Mouse (Mus musculus): Measurements from ENCODE around the gene Calhm5.

- TF ChIP-seq CTCF (IDR thresholded peaks at IDR 0.05; ENCODE audit: control insufficient read depth, insufficient read depth, low read length) = no peak
- TF ChIP-seq POLR2A (IDR thresholded peaks at IDR 0.05; ENCODE audit: borderline replicate concordance, control insufficient read depth, low read depth, low read length) = no peak
Observed at GRCm38 (mm10) chr10:34096418-34096883, at the start of gene Calhm5.

Data from bone marrow, adult 2 months (tissue).